Mouse (Mus musculus): Measurements from ENCODE around the gene Sdr39u1. TPM values are rescaled to one million over a fixed set of nuclear protein-coding genes. Genes with fewer than 3 reads are reported as not detected.
A peak's percentile ranks its signal among the peaks of the same experiment; 100 is the strongest.

Gene Sdr39u1
- total RNA-seq, 2 experiments from 2014 or later, result 66.9 to 90.4 TPM

DNA sequence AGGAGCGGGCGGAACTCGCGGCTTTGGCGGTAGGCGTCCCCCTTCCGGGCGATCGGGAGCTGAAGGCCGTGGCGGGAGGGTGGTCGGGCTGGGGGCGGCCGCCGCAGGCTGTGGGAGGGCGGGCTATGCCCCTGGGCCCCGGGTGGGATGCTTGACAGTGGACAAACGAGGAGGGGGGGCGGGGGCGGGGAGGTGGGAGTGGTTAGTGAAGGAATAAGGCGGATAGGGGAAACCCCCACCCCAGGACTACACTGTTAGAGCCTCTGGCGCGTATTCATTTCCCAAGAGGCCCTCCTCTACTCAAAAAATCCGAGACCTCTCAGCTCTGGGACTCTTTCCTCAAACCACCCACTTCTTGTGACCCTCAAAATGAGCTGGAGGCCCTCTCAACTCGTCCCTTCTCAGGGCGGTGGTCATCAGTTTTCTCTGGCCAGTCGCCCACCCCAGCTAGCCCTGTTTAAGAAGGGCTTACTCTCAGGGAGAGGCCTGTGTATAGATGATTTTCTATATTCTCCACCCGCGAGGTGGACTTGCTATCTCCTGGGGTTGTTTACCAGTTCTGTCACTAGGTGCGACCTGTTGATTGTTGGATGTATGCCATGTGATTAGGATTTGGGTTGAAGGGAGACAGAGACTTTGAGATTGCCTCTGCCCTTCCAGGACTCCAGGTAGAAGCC is 14.8 kb downstream of the Sdr39u1 start:
- DNase-seq (ENCODE audit: low spot score in 2 of 2), result no peak

DNA sequence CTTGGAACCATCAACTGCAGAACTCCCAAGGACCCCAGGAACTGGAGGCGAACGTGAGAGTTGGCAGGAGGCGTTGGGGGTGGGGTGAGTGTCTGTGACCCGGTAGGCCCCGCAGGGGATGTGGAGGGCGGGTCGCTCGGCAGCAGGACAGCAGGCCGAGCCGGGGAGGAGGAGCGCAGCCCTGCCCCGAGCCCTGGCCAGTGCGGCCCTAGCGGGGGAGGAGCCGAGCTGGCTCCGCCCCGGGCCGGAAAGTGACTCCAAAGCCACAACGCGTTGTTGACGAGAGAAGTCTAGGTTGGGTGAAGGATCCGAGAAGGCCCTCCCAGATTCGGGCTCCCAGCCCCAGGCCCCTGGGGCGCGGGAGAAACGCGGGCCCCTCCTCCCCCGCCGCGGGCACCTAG is 15.4 kb downstream of the Sdr39u1 start, which contains the start of gene Khnyn:
Gene Khnyn, plus strand, starts transcription at position 235 of the 401 bp plus-strand sequence.
- peak; percentile 86 to 87 for DNase-seq (ENCODE audit: low spot score in 2 of 2)

GRCm38 (mm10) chr14:55884166-55884565 is 15.9 kb downstream of the Sdr39u1 start, which contains the start of gene Cbln3:
Cbln3 (minus strand) TSS chr14:55884392.
- DNase-seq (ENCODE audit: low spot score in 2 of 2), result peak; percentile 48 to 55

DNA sequence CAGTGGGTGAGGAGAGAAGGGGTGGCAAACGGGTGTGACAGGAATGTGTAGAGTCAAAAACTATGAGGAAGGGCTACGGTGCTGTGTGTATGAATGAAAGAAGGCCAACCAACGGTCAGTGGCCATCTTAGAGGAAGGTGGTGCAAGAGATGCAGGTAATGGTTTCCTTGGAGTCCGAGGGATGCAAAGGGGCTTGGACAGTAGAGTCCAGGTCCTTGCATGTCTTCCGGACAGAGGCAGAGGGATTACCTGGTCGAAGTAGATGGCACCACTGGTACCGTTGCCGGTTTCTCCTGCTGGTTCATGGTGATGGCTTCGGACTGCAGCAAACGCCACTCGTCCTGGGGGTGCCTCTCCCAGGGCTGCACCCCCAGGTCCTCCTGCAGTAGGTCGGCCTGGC is 16.4 kb downstream of the Sdr39u1 start:
- DNase-seq (ENCODE audit: low spot score in 2 of 2), result no peak

- no peak for DNase-seq (ENCODE audit: low spot score in 2 of 2)
Measured at GRCm38 (mm10) chr14:55883149-55883661, 16.9 kb downstream of the Sdr39u1 start.

DNA sequence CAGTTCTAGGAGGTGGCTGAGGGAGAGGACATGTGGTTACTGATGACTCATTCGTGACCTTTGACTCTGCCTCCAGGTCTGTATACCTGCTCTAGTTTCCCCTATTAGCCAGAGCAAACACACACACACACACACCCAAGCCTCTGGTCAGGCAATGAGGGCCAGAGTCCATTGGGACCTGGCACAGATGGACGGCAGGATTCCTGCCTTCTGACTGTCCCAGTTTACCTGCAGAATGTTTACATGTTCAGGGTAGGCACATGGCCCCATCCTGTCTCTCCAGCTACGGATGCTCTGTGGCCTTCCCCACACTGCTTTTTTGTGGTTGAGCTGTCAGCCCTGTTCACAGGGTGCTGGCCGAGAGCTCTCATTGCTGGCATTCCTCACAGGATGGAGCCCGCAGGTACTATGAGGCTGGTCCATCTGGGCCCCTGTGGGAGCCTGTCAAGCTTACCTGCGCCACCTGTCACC is 17.9 kb downstream of the Sdr39u1 start:
- no peak for DNase-seq (ENCODE audit: low spot score in 2 of 2)

DNA sequence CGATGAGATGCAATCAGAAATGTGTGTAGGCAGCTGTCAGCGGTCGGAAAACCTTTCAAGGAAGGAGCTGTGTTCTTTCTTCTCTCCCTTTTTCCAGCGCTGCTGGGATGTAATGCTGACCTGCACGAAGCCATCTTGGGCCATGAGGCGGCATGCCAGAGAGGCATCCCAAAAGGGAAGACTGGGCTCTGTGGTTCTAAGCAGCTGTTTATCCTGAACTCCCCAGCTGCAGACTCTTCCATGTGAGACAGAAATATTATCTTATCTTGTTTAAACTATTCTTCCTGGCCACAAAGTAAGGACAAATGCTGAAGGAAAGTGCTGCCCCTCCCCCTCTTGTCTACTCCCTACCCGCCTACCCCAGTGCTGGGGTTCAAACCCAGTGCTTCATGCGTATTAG is 19.1 kb downstream of the Sdr39u1 start:
- no peak for DNase-seq (ENCODE audit: low spot score in 2 of 2)

GRCm38 (mm10) chr14:55879623-55880022 is 20.5 kb downstream of the Sdr39u1 start:
- peak; percentile 59 to 65 for DNase-seq (ENCODE audit: low spot score in 2 of 2)

GRCm38 (mm10) chr14:55878316-55878940 is 21.7 kb downstream of the Sdr39u1 start:
- DNase-seq (ENCODE audit: low spot score in 2 of 2), result no peak

GRCm38 (mm10) chr14:55877469-55878315 is 22.4 kb downstream of the Sdr39u1 start:
- DNase-seq (ENCODE audit: low spot score in 2 of 2), result no peak

GRCm38 (mm10) chr14:55873714-55874683 is 26.1 kb downstream of the Sdr39u1 start:
- DNase-seq (ENCODE audit: low spot score in 2 of 2), result peak; percentile 74 to 75

GRCm38 (mm10) chr14:55873242-55873713 is 26.8 kb downstream of the Sdr39u1 start:
- no peak for DNase-seq (ENCODE audit: low spot score in 2 of 2)

- no peak for DNase-seq (ENCODE audit: low spot score in 2 of 2)
Measured at GRCm38 (mm10) chr14:55872551-55872950, 27.5 kb downstream of the Sdr39u1 start.

- DNase-seq (ENCODE audit: low spot score in 2 of 2), result no peak
Measured at GRCm38 (mm10) chr14:55872039-55872438, 28.1 kb downstream of the Sdr39u1 start.

GRCm38 (mm10) chr14:55869538-55869937 is 30.6 kb downstream of the Sdr39u1 start:
- no peak for DNase-seq (ENCODE audit: low spot score in 2 of 2)

GRCm38 (mm10) chr14:55868230-55869026 is 31.7 kb downstream of the Sdr39u1 start:
- DNase-seq (ENCODE audit: low spot score in 2 of 2), result no peak

DNA sequence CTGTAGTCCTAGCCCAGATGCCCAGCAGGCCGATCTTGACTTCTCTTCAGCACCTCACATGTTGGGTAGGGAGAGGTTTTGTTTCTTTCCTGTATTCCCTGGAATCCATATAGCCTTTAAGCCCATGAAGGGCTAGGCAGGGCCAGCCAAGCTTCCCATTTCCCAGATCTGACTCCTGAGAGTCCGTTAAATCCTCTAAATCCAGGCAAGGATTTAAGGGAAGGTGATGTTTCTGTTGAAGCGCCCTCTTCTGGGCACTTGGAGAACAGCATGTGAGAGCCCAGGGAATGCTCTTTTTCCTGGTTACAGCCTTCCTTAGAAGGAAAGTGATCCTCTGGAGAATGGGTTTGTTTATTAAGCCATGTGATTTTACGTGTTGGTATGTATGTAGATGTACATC is 33.1 kb downstream of the Sdr39u1 start:
- peak; percentile 54 to 58 for DNase-seq (ENCODE audit: low spot score in 2 of 2)

GRCm38 (mm10) chr14:55863773-55864172 is 36.3 kb downstream of the Sdr39u1 start:
- DNase-seq (ENCODE audit: low spot score in 2 of 2), result peak; percentile 71 to 72

DNA sequence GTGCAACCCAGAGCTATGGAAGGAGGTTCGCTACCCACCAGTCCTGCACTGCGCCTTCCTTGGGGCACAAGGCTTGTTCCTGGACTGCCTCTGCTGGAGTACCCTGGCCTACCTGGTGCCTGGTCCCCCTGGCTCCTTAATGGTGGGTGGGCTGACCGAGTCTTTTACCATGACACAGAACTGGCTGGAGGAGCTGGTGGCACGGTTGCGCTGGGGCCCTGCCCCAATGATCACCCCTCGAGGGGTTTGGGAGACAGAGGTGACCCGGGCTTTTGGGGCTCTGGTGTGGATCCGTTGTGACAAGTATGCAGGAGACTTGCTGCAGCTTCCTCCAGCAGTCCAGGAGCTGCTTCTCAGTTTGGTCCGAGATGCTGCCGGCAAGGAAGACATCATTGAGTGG is 37.1 kb downstream of the Sdr39u1 start:
- no peak for DNase-seq (ENCODE audit: low spot score in 2 of 2)

Measured in adrenal gland, adult 18-20 months (tissue).